Comparison of ENCODE assay signal across 11 mouse cellular contexts in genomic region chr11:36690826-36691225, GRCm38 (mm10).
"Had no signal": no experiment of that assay in that cellular context is flagged by ENCODE, and none has a peak within 500 bp of the region (broad histone marks: within the 10 kb centered on the region; RNA-seq: fewer than 3 reads in every experiment).

No protein-coding gene starts in this region.

- DNase-seq: kidney, adult 18-20 months; kidney, adult 9 months; kidney, postnatal 14 days; kidney, postnatal 4 days; left cerebral cortex, postnatal 4 days; liver, postnatal 0 days; lung, embryonic 14.5 days; right cerebral cortex, postnatal 25 days; thymus, adult 2 months; thymus, postnatal 14 days; thymus, postnatal 4 days had no signal
